Mouse (Mus musculus) lung, postnatal 0 days (tissue): Measurements from ENCODE around the gene Cyp2t4. TPM values are rescaled to one million over a fixed set of nuclear protein-coding genes. Genes with fewer than 3 reads are reported as not detected.
A peak's percentile ranks its signal among the peaks of the same experiment; 100 is the strongest.

Experiments used
- ATAC-seq: fragments of 200-750 bp; cut with Nextera tagmentation; 2 replicates; pipeline ENCODE4 v1.8.0; 2017; ENCODE audit warnings: moderate library complexity
- DNase-seq: peaks from one replicate; pipeline ENCODE4 v3.0.0-alpha.2; 2016; ENCODE audit warnings: low spot score
- H3K27ac ChIP-seq: fragments of 300-500 bp; sonication (generic); 2 replicates; pipeline ENCODE4 v1.5.1; 2014; ENCODE audit warnings: antibody characterized with exemption, mild to moderate bottlenecking, low read length, mixed read lengths
- H3K27me3 ChIP-seq: fragments of 300-500 bp; sonication (generic); replicated peaks from 2 replicates; pipeline ENCODE4 v1.6.1; 2014; ENCODE audit warnings: low read length, mixed read lengths; ENCODE audit not compliant: insufficient read depth
- H3K36me3 ChIP-seq: fragments of 300-500 bp; sonication (generic); 2 replicates; pipeline ENCODE4 v1.6.1; 2014; ENCODE audit warnings: low read length, mixed read lengths; ENCODE audit not compliant: insufficient read depth
- H3K4me1 ChIP-seq: fragments of 300-500 bp; sonication (generic); 2 replicates; pipeline ENCODE4 v1.6.1; 2014; ENCODE audit warnings: antibody characterized with exemption, low read depth, low read length, mixed read lengths; ENCODE audit not compliant: insufficient read depth
- H3K4me2 ChIP-seq: fragments of 300-500 bp; sonication (generic); replicated peaks from 2 replicates; pipeline ENCODE4 v1.6.1; 2014; ENCODE audit warnings: low read depth, mild to moderate bottlenecking, low read length, moderate library complexity, mixed read lengths
- H3K4me3 ChIP-seq: fragments of 300-500 bp; sonication (generic); 2 replicates; pipeline ENCODE4 v1.5.1; 2014; ENCODE audit warnings: low read depth, low read length
- H3K9ac ChIP-seq: fragments of 300-500 bp; sonication (generic); replicated peaks from 2 replicates; pipeline ENCODE4 v1.6.1; 2014; ENCODE audit warnings: low read depth, mild to moderate bottlenecking
- H3K9me3 ChIP-seq: fragments of 300-500 bp; sonication (generic); 2 replicates; pipeline ENCODE4 v1.6.1; 2016; ENCODE audit warnings: low read length, mixed read lengths
- CTCF ChIP-seq: IDR thresholded peaks from 2 replicates; pipeline ENCODE4 v1.5.1; 2016; ENCODE audit warnings: antibody characterized with exemption, mild to moderate bottlenecking
- EP300 ChIP-seq: IDR thresholded peaks from 2 replicates; pipeline ENCODE4 v1.6.1; 2016; ENCODE audit warnings: antibody characterized with exemption, mild to moderate bottlenecking, control low read depth
- WGBS: fragments of 180-500 bp; shearing (Covaris S2); extraction: QIAGEN DNeasy Blood & Tissue Kit; methylation state at CpG from one replicate; pipeline ENCODE4 v1.1.7; 2014; 5-methylcytosine and 5-hydroxymethylcytosine counted together
- polyA plus RNA-seq: library from polyadenylated mRNA; unstranded; fragments of >200 nt; fragmentation: Nextera tagmentation; extraction: Ambion mirVana; gene quantifications from 2 replicates; pipeline ENCODE4 v1.2.1, GENCODE M21; 2015

Cyp2t4 gene
- polyA plus RNA-seq, 1 experiment from 2014 or later = not detected

DNA sequence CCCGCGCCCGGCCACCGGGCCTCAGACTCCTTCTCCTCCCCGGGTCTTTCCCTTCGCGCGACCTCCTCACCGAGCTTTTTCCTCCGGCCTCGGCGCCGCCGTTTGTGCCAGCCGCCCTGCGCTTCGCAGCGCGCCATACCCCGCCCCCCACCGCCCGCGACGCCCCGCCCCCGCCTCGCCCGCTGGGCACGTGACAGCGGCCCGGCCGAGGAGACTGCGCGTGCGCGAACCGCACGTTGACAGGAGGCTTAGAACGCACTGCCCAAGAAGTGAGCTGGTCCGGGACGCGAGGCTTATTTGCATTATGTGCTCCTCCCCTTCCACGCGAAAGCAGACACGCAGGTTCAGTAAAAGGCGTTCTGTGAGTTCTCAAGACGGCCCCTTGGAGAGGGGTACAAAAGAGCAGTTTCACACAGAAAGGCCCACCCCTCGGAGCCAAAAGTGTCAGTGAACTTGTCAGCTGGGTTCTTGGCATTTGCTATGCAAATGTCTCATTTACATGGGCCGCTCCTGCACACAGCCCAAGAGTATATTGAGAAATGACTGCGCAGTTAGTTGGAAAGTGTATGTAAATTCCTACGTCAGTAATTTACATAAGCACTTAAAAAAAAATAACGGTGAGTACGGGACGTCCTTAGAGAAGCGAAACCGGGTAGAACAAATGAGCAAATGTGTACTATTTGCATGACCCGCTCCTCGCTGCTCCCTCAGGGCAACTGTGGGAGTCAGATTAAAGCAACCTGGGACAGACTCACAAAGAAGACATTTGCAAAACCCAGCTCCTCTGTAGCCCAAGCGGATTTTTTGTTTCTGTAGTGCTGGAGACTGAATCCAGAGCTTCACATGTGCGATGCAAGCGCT lies 13.3 kb downstream of the Cyp2t4 start, which contains the start of gene Egln2:
TSS of gene Egln2 (minus strand) at position 189 of the 861 bp plus-strand sequence.
- ATAC-seq (peak; percentile 89), DNase-seq (peak; percentile 98)
- Histone ChIP-seq H3K9ac (peak within 1 kb of the TSS; percentile 86), H3K4me1 (peaks cover 28% of the 10 kb centered on the region; the same call in 1 of the 2 replicates), H3K27me3 (no peaks in the 10 kb centered on the region), H3K36me3 (0 out of 2 replicates have a peak, but pooled peaks cover 1% of the 10 kb centered on the region), H3K4me3 (peak within 1 kb of the TSS; percentile 82), H3K27ac (peak within 1 kb of the TSS; percentile 99), H3K9me3 (no peaks in the 10 kb centered on the region), H3K4me2 (peak within 1 kb of the TSS; percentile 73)
- WGBS = 1% methylated on average over 59 of the region's 61 CpGs
- TF ChIP-seq EP300 = peak; percentile 99
- TF ChIP-seq CTCF = no peak

DNA sequence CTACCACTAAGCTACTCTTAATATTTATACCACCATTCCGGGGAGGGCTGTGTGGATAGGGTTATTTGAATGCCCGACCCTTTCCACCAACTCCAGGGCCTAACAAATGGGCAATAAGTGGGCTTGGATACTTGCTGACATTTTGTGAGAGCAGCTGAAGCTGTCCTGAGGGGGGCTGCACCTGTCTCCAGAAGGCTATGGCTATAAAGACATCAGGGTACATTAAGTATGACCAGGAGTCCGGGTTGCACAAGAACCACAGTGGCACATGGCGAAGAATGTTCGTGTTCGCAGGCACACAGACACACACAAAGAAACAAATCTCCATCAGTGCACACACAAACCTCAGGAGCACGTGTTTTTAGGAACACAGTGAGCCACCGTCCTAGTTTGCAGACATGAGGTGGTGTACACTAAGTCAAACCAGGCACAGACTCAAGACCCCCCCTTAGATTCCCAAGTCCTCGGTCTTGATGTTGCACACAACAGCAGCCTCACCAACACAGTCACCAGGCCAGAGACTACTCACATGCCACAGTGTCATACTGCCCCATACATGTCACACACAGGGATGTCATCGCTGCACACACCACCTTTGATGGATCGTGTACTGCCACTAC lies 14.1 kb downstream of the Cyp2t4 start:
- Histone ChIP-seq H3K9ac (no peak overlapping the region; the same call in 1 of the 2 replicates), H3K4me3 (peak overlapping the region; percentile 82), H3K4me2 (peak overlapping the region; percentile 73), H3K27ac (peak overlapping the region; percentile 99), H3K36me3 (peaks cover 9% of the 10 kb centered on the region; the same call in 1 of the 2 replicates), H3K4me1 (peaks cover 28% of the 10 kb centered on the region; the same call in 1 of the 2 replicates), H3K9me3 (no peaks in the 10 kb centered on the region), H3K27me3 (no peaks in the 10 kb centered on the region)
- WGBS = 72% methylated on average over 11 of the region's 11 CpGs
- ATAC-seq (no peak), DNase-seq (no peak)
- no peak for TF ChIP-seq CTCF
- TF ChIP-seq EP300 = no peak

DNA sequence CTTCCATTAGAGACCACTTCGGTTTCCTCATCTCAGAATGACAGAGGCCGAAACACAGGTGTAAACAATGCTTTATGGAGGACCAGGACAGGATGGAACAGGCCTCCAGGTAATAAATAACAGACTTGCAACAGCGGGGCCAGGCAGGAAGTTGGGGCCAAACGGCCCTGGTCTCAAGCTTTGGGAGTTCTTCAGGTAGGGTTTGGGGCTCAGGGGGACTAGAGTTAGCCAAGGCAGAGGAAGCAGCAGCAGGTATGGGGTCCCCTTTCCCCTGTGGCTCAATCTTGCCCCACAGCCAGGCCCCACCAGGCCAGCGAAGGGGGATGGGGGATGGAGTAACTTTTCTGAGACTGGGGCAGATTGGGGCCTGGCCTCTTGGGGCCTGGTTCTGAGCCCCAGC lies 14.9 kb downstream of the Cyp2t4 start:
- 92% methylated on average over 5 of the region's 5 CpGs for WGBS
- Histone ChIP-seq H3K36me3 (peaks cover 17% of the 10 kb centered on the region; the same call in 1 of the 2 replicates), H3K4me3 (no peak overlapping the region), H3K9me3 (no peaks in the 10 kb centered on the region), H3K27ac (no peak overlapping the region), H3K4me2 (no peak overlapping the region), H3K4me1 (peaks cover 26% of the 10 kb centered on the region; the same call in 1 of the 2 replicates), H3K9ac (no peak overlapping the region), H3K27me3 (no peaks in the 10 kb centered on the region)
- DNase-seq = no peak
- no peak for TF ChIP-seq CTCF
- no peak for TF ChIP-seq EP300
- ATAC-seq = no peak

DNA sequence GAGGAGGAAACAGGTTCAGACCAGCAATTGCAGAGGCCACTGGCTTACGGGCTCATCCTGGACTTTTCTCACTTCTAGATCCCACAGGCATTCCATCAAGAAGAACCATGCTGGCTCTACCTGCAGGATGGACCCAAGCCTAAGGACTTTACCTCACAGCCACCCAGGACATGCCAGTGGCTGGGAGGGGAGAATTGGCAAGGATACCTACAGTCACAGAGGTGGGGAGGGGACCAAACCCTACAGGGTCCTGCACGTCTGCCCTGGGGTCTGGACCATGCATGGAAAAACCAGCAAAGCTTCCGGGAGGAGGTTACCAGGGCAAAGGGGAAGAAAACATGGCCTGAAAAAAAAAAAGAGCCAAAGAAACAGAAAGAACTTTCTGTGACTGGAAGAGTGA lies 17.5 kb downstream of the Cyp2t4 start:
- DNase-seq = no peak
- TF ChIP-seq CTCF = no peak
- no peak for TF ChIP-seq EP300
- no peak for ATAC-seq
- peaks cover 4% of the 10 kb centered on the region; the same call in 1 of the 2 replicates for H3K4me1 ChIP-seq
- H3K9ac ChIP-seq = no peak overlapping the region
- no peaks in the 10 kb centered on the region for H3K27me3 ChIP-seq
- WGBS = 89% methylated on average over 3 of the region's 3 CpGs
- peaks cover 23% of the 10 kb centered on the region for H3K36me3 ChIP-seq
- H3K27ac ChIP-seq = no peak overlapping the region
- no peaks in the 10 kb centered on the region for H3K9me3 ChIP-seq
- H3K4me2 ChIP-seq = no peak overlapping the region
- no peak overlapping the region for H3K4me3 ChIP-seq

DNA sequence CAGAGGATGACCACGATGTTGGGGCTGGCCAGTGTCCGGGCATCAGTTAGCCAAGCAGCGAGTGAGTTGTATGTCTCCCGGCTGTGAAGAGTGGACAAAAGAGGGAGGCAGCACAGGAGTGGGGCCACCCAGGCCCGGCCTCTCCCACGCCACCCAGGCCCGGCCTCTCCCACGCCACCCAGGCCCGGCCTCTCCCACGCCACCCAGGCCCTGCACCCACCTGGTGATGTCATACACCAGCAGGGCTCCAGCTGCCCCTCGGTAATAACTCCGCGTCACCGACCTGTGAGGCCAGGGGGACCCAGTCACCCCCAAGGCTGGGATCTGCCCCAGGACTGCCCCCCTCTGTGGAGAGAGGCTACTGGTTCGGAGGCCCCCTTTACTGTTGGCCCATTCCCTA lies 21.0 kb downstream of the Cyp2t4 start:
- WGBS = 97% methylated on average over 15 of the region's 15 CpGs
- H3K4me1 ChIP-seq = peaks cover 8% of the 10 kb centered on the region; the same call in 1 of the 2 replicates
- no peak for DNase-seq
- H3K4me2 ChIP-seq = no peak overlapping the region
- no peak for TF ChIP-seq CTCF
- TF ChIP-seq EP300 = no peak
- H3K36me3 ChIP-seq = peaks cover 23% of the 10 kb centered on the region
- no peak overlapping the region for H3K27ac ChIP-seq
- no peaks in the 10 kb centered on the region for H3K9me3 ChIP-seq
- ATAC-seq = no peak
- H3K27me3 ChIP-seq = no peaks in the 10 kb centered on the region
- H3K4me3 ChIP-seq = no peak overlapping the region
- H3K9ac ChIP-seq = no peak overlapping the region

DNA sequence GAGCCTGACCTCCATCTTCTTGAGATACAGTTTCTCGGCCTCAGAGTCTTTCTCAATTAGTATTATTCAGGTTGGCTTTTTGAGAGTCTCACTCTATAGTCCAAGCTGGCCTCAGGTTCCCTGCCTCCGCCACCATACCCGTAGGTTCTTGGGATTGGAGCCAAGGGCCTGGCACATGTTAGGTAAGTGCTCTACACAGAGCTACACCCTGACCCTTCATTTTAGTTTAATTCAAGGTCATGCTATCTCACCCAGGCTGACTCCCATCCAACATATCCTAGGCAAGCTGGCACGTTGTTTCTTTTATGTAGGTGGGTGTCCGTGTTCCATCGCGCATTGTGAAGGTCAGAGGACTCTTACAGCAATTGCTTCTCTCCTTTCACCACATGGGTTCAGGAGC lies 21.4 kb downstream of the Cyp2t4 start:
- H3K36me3 ChIP-seq = peaks cover 23% of the 10 kb centered on the region
- TF ChIP-seq EP300 = no peak
- TF ChIP-seq CTCF = no peak
- ATAC-seq = no peak
- H3K27ac ChIP-seq = no peak overlapping the region
- no peaks in the 10 kb centered on the region for H3K27me3 ChIP-seq
- H3K4me2 ChIP-seq = no peak overlapping the region
- H3K4me1 ChIP-seq = peaks cover 8% of the 10 kb centered on the region; the same call in 1 of the 2 replicates
- no peak for DNase-seq
- H3K9me3 ChIP-seq = no peaks in the 10 kb centered on the region
- 83% methylated on average over 7 of the region's 7 CpGs for WGBS
- no peak overlapping the region for H3K9ac ChIP-seq
- H3K4me3 ChIP-seq = no peak overlapping the region
